Mouse (Mus musculus) heart, postnatal 10 days (tissue): ENCODE measurements around the gene Nxnl1. TPM values are rescaled to one million over a fixed set of nuclear protein-coding genes. Genes with fewer than 3 reads are reported as not detected.
"Not testable (repeated sequence)": the region's sequence is repeated elsewhere in the genome, so short reads cannot be mapped to it uniquely, and the experiment has no call there.

Experiments
- DNase-seq, 2 experiments: peaks; one replicate each; pipeline ENCODE4 v3.0.0; 2021
- intact Hi-C: fragments of 180-260 bp; cut with DNase I; formaldehyde crosslinking; loops from one replicate; pipeline ENCODE4 v1.15.1; 2025
- total RNA-seq, 2 experiments: library from RNA; stranded (reverse); gene quantifications; 2 replicates each; pipeline ENCODE4 v1.2.3; 2021

Gene Nxnl1
- total RNA-seq, 2 experiments from 2014 or later = 0.12 TPM; not detected in 1

- intact Hi-C loops = no loop called here
- peak; percentile 60 to 62 for DNase-seq
Observed at GRCm38 (mm10) chr8:71558958-71559690, 7.3 kb downstream of the Nxnl1 start.

- DNase-seq = no peak
- intact Hi-C loops = no loop called here
Observed at GRCm38 (mm10) chr8:71558071-71558957, 8.1 kb downstream of the Nxnl1 start, which contains the start of gene Tmem221. Gene Tmem221, minus strand, starts transcription at chr8:71558871.

- DNase-seq = no peak
- intact Hi-C loops = no loop called here
Observed at GRCm38 (mm10) chr8:71554644-71555043, 11.8 kb downstream of the Nxnl1 start.

- intact Hi-C loops = no loop called here
- no peak for DNase-seq
Observed at GRCm38 (mm10) chr8:71554001-71554400, 12.4 kb downstream of the Nxnl1 start.

- DNase-seq = no peak
- intact Hi-C loops = no loop called here
Observed at GRCm38 (mm10) chr8:71552770-71553169, 13.6 kb downstream of the Nxnl1 start.

GRCm38 (mm10) chr8:71550754-71551153 is 15.6 kb downstream of the Nxnl1 start:
- no peak for DNase-seq
- intact Hi-C loops = no loop called here

- intact Hi-C loops = no loop called here
- DNase-seq = no peak
Observed at GRCm38 (mm10) chr8:71547590-71547989, 18.8 kb downstream of the Nxnl1 start.

GRCm38 (mm10) chr8:71545053-71545452 is 21.3 kb downstream of the Nxnl1 start:
- DNase-seq = no peak
- intact Hi-C loops = no loop called here

GRCm38 (mm10) chr8:71543755-71544154 is 22.6 kb downstream of the Nxnl1 start:
- intact Hi-C loops = no loop called here
- no peak for DNase-seq

GRCm38 (mm10) chr8:71542632-71543343 is 23.6 kb downstream of the Nxnl1 start, which contains the start of gene Mvb12a:
Gene Mvb12a, plus strand, starts transcription at chr8:71542922.
- peak; percentile 97 to 98 for DNase-seq
- intact Hi-C loops = no loop called here

GRCm38 (mm10) chr8:71537028-71537867 is 29.2 kb downstream of the Nxnl1 start, which contains the start of gene Bst2:
Gene Bst2, minus strand, starts transcription at chr8:71537456.
- intact Hi-C loops = no loop called here
- peak; percentile 90 for DNase-seq

- intact Hi-C loops = no loop called here
- DNase-seq = no peak
Observed at GRCm38 (mm10) chr8:71535663-71536062, 30.7 kb downstream of the Nxnl1 start.

- intact Hi-C loops = no loop called here
- DNase-seq = no peak
Observed at GRCm38 (mm10) chr8:71534263-71534810, 32.1 kb downstream of the Nxnl1 start.

- intact Hi-C loops, DNase-seq: not testable (repeated sequence)
Observed at GRCm38 (mm10) chr8:71530735-71531467, 35.5 kb downstream of the Nxnl1 start.

GRCm38 (mm10) chr8:71528362-71529073 is 37.9 kb downstream of the Nxnl1 start:
- intact Hi-C loops = no loop called here
- DNase-seq = peak; percentile 56 to 66

- intact Hi-C loops = no loop called here
- peak; percentile 52 to 54 for DNase-seq
Observed at GRCm38 (mm10) chr8:71527162-71527870, 39.1 kb downstream of the Nxnl1 start.

- intact Hi-C loops = no loop called here
- DNase-seq = peak in 1 of 2 experiments; percentile 32
Observed at GRCm38 (mm10) chr8:71526272-71526671, 40.1 kb downstream of the Nxnl1 start.
